Mouse (Mus musculus) lung, adult 2 months (tissue): Measurements from ENCODE around the gene Ghrhr. TPM values are rescaled to one million over a fixed set of nuclear protein-coding genes. Genes with fewer than 3 reads are reported as not detected.

Experiments
- DNase-seq: peaks from one replicate; pipeline ENCODE4 v3.0.0; 2022
- H3K4me1 ChIP-seq: fragments of 200-500 bp; 2 replicates; pipeline ENCODE4 v1.6.1; 2011; ENCODE audit warnings: low read length; ENCODE audit not compliant: control insufficient read depth, insufficient read depth
- H3K4me3 ChIP-seq: fragments of 200-500 bp; replicated peaks from 2 replicates; pipeline ENCODE3; 2011; ENCODE audit warnings: low read depth, mild to moderate bottlenecking, control low read depth, low read length; ENCODE audit errors: extremely low read depth
- CTCF ChIP-seq: fragments of 200-500 bp; IDR thresholded peaks from 2 replicates; pipeline ENCODE4 v1.5.1; 2011; ENCODE audit warnings: mild to moderate bottlenecking, low read length, control low read depth; ENCODE audit not compliant: insufficient read depth
- POLR2A ChIP-seq: fragments of 200-500 bp; IDR thresholded peaks from 2 replicates; pipeline ENCODE4 v1.6.1; 2011; ENCODE audit warnings: low read depth, mild to moderate bottlenecking, control low read depth, low read length, borderline replicate concordance; ENCODE audit errors: extremely low read depth
- WGBS: fragments of 180-500 bp; shearing (Covaris S2); methylation state at CpG from one replicate; pipeline ENCODE4 v1.1.7; 2018; 5-methylcytosine and 5-hydroxymethylcytosine counted together
- polyA plus RNA-seq: library from polyadenylated mRNA; depleted of rRNA; stranded (reverse); fragments of >200 nt; gene quantifications from 2 replicates; pipeline ENCODE4 v1.2.3, GENCODE M21; 2012; rRNA removed

The Ghrhr gene
- polyA plus RNA-seq, result not detected in 2 replicates

- Histone ChIP-seq H3K4me1 (no peaks in the 10 kb centered on the region), H3K4me3 (no peak within 1 kb of the TSS)
- TF ChIP-seq POLR2A (no peak), CTCF (no peak)
- WGBS, result 81% methylated on average over 6 of the region's 6 CpGs
- DNase-seq, result no peak
These were observed at the start of gene Ghrhr for GRCm38 (mm10) chr6:55376076-55376475. TSS of gene Ghrhr (plus strand) at chr6:55376295.

DNA sequence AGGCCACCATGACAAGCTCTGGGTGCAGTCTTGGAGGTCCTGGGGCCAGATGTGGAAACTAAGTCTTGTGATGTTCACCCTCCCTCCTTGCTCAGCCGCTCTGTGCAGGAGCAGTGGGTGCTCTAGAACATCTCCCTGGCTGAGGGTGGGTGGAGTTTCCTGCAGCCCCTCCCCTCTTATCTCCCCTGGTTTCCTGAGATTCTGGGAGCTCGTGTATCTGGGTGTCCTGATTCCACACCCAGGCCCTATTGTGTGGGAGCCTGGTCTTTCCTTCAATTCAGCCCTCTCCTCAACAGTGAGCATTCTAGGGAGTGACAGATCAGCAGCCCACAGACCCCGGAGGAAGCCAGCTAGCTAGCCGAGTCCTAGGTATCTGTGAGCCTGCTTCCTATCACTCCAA lies 49.8 kb upstream of the Ghrhr start:
- no peak overlapping the region for H3K4me3 ChIP-seq
- 42% methylated on average over 4 of the region's 4 CpGs for WGBS
- peaks cover 26% of the 10 kb centered on the region for H3K4me1 ChIP-seq
- peak; percentile 40 for DNase-seq
- TF ChIP-seq CTCF (no peak), POLR2A (peak; percentile 75; the same call in 1 of the 2 replicates)

DNA sequence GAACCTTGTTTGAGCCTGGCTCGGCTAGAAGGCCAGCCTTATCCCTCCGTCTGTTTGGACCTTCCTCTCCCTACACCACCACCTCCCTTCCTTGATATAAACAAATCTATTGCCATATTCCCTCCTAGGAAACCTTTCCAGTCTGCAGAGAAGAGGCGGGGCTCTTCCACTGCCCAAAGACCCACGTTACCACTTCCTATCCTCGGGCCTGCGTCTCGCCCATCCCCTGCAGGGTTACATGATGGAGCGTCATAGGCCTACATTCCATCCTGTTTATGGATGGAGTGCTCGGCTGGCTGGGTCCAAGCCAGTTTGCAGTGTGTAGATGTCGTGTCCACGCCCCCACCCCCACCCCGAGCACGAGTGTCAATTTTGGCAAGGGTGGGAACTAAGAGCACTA lies 48.8 kb upstream of the Ghrhr start:
- TF ChIP-seq POLR2A (peak; percentile 53; the same call in 1 of the 2 replicates), CTCF (no peak)
- no peak overlapping the region for H3K4me3 ChIP-seq
- no peak for DNase-seq
- 38% methylated on average over 13 of the region's 13 CpGs for WGBS
- peaks cover 26% of the 10 kb centered on the region for H3K4me1 ChIP-seq

GRCm38 (mm10) chr6:55328179-55328578 lies 47.9 kb upstream of the Ghrhr start:
- peaks cover 26% of the 10 kb centered on the region for H3K4me1 ChIP-seq
- TF ChIP-seq CTCF (no peak), POLR2A (no peak)
- WGBS, result 54% methylated on average over 4 of the region's 4 CpGs
- H3K4me3 ChIP-seq, result no peak overlapping the region
- DNase-seq, result no peak

DNA sequence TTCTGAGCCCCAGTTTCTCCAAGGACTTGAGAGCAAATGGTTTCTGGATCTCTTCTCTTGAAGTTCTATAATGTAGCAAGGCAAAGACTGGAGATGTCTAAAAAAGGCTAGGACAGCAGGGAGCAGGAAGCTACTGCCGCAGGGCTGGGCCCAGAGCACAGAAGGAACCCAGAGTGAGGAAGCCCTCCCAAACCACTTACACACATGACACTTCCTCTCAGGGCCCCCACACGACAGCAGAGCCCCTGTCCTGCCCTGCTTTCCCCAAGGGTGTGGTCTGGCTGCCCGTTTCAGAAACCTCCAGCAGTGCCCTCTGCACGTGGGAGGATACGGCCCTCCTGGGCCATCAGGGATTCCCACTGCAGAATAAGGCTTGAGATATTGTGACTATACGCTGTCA lies 44.8 kb upstream of the Ghrhr start:
- Histone ChIP-seq H3K4me3 (no peak overlapping the region), H3K4me1 (peaks cover 19% of the 10 kb centered on the region)
- TF ChIP-seq CTCF, result no peak
- TF ChIP-seq POLR2A, result no peak
- no peak for DNase-seq
- 40% methylated on average over 6 of the region's 6 CpGs for WGBS

- TF ChIP-seq POLR2A (no peak), CTCF (no peak)
- WGBS, result 60% methylated on average over 5 of the region's 5 CpGs
- Histone ChIP-seq H3K4me3 (no peak overlapping the region), H3K4me1 (peaks cover 14% of the 10 kb centered on the region)
- no peak for DNase-seq
These were observed 43.9 kb upstream of the Ghrhr start for GRCm38 (mm10) chr6:55332100-55332772.

- peaks cover 14% of the 10 kb centered on the region for H3K4me1 ChIP-seq
- TF ChIP-seq POLR2A (no peak), CTCF (no peak)
- 86% methylated on average over 6 of the region's 6 CpGs for WGBS
These were observed 43.4 kb upstream of the Ghrhr start for GRCm38 (mm10) chr6:55332773-55333109.

GRCm38 (mm10) chr6:55335989-55336514 lies 40.0 kb upstream of the Ghrhr start, which contains the start of gene Aqp1:
TSS of gene Aqp1 (plus strand) at chr6:55336432.
- peak; percentile 68 for DNase-seq
- 4% methylated on average over 12 of the region's 12 CpGs for WGBS
- Histone ChIP-seq H3K4me1 (peaks cover 6% of the 10 kb centered on the region), H3K4me3 (peak within 1 kb of the TSS; percentile 75)
- TF ChIP-seq CTCF (no peak), POLR2A (peak; percentile 99)

More at GRCm38 (mm10) chr6:55332773-55333109, 43.4 kb upstream of the Ghrhr start:
- DNase-seq, result no peak
- H3K4me3 ChIP-seq, result no peak overlapping the region

DNA sequence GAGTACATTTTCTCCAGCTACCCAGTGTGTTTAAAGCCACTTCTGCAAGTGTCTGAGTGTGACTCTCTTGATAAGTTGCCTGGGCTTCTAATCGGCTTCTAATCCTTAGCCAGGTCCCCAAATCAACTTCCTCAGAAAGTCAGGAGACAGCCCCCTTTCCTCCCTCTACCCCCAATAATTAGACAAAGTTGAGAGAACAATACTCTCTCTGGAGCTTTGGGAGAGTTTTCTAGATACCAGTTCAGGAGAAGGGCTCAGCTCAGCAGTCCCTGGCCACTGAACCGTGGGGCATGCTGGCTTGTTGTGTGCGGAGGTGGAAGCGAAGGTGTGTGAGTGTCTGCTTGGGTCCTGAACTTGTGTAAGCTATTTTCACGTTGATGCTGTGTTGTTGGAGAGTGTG lies 38.9 kb upstream of the Ghrhr start:
- Histone ChIP-seq H3K4me3 (peak overlapping the region; percentile 75), H3K4me1 (peaks cover 10% of the 10 kb centered on the region)
- no peak for DNase-seq
- no peak for TF ChIP-seq POLR2A
- TF ChIP-seq CTCF, result no peak
- WGBS, result 41% methylated on average over 5 of the region's 5 CpGs

GRCm38 (mm10) chr6:55338077-55338476 lies 38.0 kb upstream of the Ghrhr start:
- WGBS, result 37% methylated on average over 6 of the region's 6 CpGs
- H3K4me1 ChIP-seq, result peaks cover 17% of the 10 kb centered on the region
- peak overlapping the region; percentile 75 for H3K4me3 ChIP-seq
- TF ChIP-seq CTCF (no peak), POLR2A (no peak)
- no peak for DNase-seq
